Mouse (Mus musculus) midbrain, embryonic 14.5 days (tissue): ENCODE measurements around the gene Asb17. TPM values are rescaled to one million over a fixed set of nuclear protein-coding genes. Genes with fewer than 3 reads are reported as not detected.
"Not testable (repeated sequence)": the region's sequence is repeated elsewhere in the genome, so short reads cannot be mapped to it uniquely, and the experiment has no call there.

Source experiments
- ATAC-seq: fragments of 200-750 bp; cut with Nextera tagmentation; 2 replicates; pipeline ENCODE4 v1.8.0; 2017; ENCODE audit warnings: moderate number of reproducible peaks, moderate library complexity; ENCODE audit not compliant: low FRiP score, low TSS enrichment
- DNase-seq: peaks from one replicate; pipeline ENCODE4 v3.0.0-alpha.2; 2015
- H3K27ac ChIP-seq: fragments of 300-500 bp; sonication (generic); replicated peaks from 2 replicates; pipeline ENCODE4 v1.5.1; 2014; ENCODE audit warnings: mild to moderate bottlenecking, low read depth, low read length, moderate library complexity
- H3K27me3 ChIP-seq: fragments of 300-500 bp; sonication (generic); 2 replicates; pipeline ENCODE4 v1.6.1; 2014; ENCODE audit warnings: low read length, control low read depth, mixed read lengths; ENCODE audit not compliant: control insufficient read depth, insufficient read depth
- H3K36me3 ChIP-seq: fragments of 300-500 bp; sonication (generic); 2 replicates; pipeline ENCODE4 v1.6.1; 2014; ENCODE audit warnings: low read length, control low read depth; ENCODE audit not compliant: control insufficient read depth, insufficient read depth
- H3K4me1 ChIP-seq: fragments of 300-500 bp; sonication (generic); 2 replicates; pipeline ENCODE4 v1.6.1; 2014; ENCODE audit warnings: mild to moderate bottlenecking, antibody characterized with exemption, low read length, control low read depth; ENCODE audit not compliant: control insufficient read depth, insufficient read depth
- H3K4me2 ChIP-seq: fragments of 300-500 bp; sonication (generic); 2 replicates; pipeline ENCODE4 v1.6.1; 2014; ENCODE audit warnings: mild to moderate bottlenecking, low read length, moderate library complexity
- H3K4me3 ChIP-seq: fragments of 300-500 bp; sonication (generic); replicated peaks from 2 replicates; pipeline ENCODE4 v1.5.1; 2014; ENCODE audit warnings: low read depth, low read length
- H3K9ac ChIP-seq: fragments of 300-500 bp; sonication (generic); replicated peaks from 2 replicates; pipeline ENCODE4 v1.6.1; 2014; ENCODE audit warnings: mild to moderate bottlenecking, low read length, moderate library complexity
- H3K9me3 ChIP-seq: fragments of 300-500 bp; sonication (generic); 2 replicates; pipeline ENCODE4 v1.6.1; 2016; ENCODE audit warnings: low read length, control low read depth, mixed read lengths; ENCODE audit not compliant: control insufficient read depth
- WGBS: fragments of 180-500 bp; shearing (Covaris S2); extraction: QIAGEN DNeasy Blood & Tissue Kit; methylation state at CpG from one replicate; pipeline ENCODE4 v1.1.7; 2014; 5-methylcytosine and 5-hydroxymethylcytosine counted together
- polyA plus RNA-seq: library from polyadenylated mRNA; unstranded; fragments of >200 nt; fragmentation: Nextera tagmentation; extraction: Ambion mirVana; gene quantifications from 2 replicates; pipeline ENCODE4 v1.2.1, GENCODE M21; 2014

Gene Asb17
- polyA plus RNA-seq, 1 experiment from 2014 or later: not detected

GRCm38 (mm10) chr3:153826616-153827015 lies 17.4 kb upstream of the Asb17 start:
- Histone ChIP-seq H3K36me3 (no peaks in the 10 kb centered on the region), H3K27me3 (no peaks in the 10 kb centered on the region), H3K9ac (no peak overlapping the region), H3K9me3 (no peaks in the 10 kb centered on the region), H3K4me1 (no peaks in the 10 kb centered on the region), H3K4me3 (no peak overlapping the region), H3K4me2 (no peak overlapping the region), H3K27ac (no peak overlapping the region)
- ATAC-seq: no peak
- WGBS: 28% methylated on average over 6 of the region's 6 CpGs
- DNase-seq: no peak

DNA sequence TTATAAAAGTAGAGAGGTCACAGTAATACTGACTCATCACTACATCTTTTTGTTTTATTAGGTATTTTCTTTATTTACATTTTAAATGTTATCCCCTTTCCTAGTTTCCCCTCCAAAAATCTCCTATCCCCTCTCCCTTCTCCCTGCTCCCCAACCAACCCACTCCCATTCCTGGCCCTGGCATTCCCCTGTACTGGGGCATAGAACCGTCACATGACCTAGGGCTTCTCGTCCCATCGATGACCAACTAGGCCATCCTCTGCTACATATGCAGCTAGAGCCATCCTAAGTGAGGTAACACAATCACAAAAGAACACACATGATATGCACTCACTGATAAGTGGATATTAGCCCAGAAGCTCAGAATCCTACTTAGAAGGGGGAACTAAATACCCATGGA lies 14.2 kb upstream of the Asb17 start:
- not testable (repeated sequence) for ATAC-seq, H3K27me3 ChIP-seq, DNase-seq, H3K9ac ChIP-seq, H3K4me2 ChIP-seq, H3K4me3 ChIP-seq, H3K9me3 ChIP-seq, H3K27ac ChIP-seq, H3K4me1 ChIP-seq, H3K36me3 ChIP-seq
- WGBS: 92% methylated on average over 3 of the region's 3 CpGs

- no peaks in the 10 kb centered on the region for H3K4me1 ChIP-seq
- no peak overlapping the region for H3K4me2 ChIP-seq
- no peak overlapping the region for H3K27ac ChIP-seq
- ATAC-seq: no peak
- no peaks in the 10 kb centered on the region for H3K27me3 ChIP-seq
- no peak overlapping the region for H3K4me3 ChIP-seq
- no peaks in the 10 kb centered on the region for H3K36me3 ChIP-seq
- no peak overlapping the region for H3K9ac ChIP-seq
- 82% methylated on average over 11 of the region's 11 CpGs for WGBS
- no peaks in the 10 kb centered on the region for H3K9me3 ChIP-seq
- DNase-seq: peak; percentile 23
Measured at GRCm38 (mm10) chr3:153831014-153831872, 12.8 kb upstream of the Asb17 start.

- no peak for DNase-seq
- Histone ChIP-seq H3K4me1 (no peaks in the 10 kb centered on the region), H3K36me3 (no peaks in the 10 kb centered on the region), H3K27ac (no peak overlapping the region), H3K9me3 (no peaks in the 10 kb centered on the region), H3K27me3 (no peaks in the 10 kb centered on the region), H3K9ac (no peak overlapping the region), H3K4me3 (no peak overlapping the region), H3K4me2 (no peak overlapping the region)
- WGBS: 78% methylated on average over 4 of the region's 4 CpGs
- no peak for ATAC-seq
Measured at GRCm38 (mm10) chr3:153831873-153832653, 11.9 kb upstream of the Asb17 start.

DNA sequence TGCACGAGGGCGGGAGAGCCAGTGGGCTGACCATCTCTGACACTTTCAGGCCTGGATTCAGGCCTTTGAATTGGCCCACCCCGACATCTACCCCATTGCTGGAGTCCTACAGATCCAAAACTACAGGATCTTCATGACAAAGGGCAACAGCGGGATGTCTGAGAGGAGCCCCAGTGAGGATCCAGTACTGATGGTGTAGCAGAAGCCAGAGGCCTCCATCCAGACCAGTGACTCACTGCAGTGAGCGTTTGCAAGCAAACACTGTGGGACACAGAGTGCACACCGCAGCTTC lies 11.4 kb upstream of the Asb17 start:
- H3K4me2 ChIP-seq: no peak overlapping the region
- no peaks in the 10 kb centered on the region for H3K9me3 ChIP-seq
- ATAC-seq: no peak
- no peak for DNase-seq
- no peak overlapping the region for H3K9ac ChIP-seq
- no peak overlapping the region for H3K27ac ChIP-seq
- H3K4me3 ChIP-seq: no peak overlapping the region
- 33% methylated on average over 6 of the region's 6 CpGs for WGBS
- no peaks in the 10 kb centered on the region for H3K27me3 ChIP-seq
- H3K36me3 ChIP-seq: no peaks in the 10 kb centered on the region
- H3K4me1 ChIP-seq: no peaks in the 10 kb centered on the region

DNA sequence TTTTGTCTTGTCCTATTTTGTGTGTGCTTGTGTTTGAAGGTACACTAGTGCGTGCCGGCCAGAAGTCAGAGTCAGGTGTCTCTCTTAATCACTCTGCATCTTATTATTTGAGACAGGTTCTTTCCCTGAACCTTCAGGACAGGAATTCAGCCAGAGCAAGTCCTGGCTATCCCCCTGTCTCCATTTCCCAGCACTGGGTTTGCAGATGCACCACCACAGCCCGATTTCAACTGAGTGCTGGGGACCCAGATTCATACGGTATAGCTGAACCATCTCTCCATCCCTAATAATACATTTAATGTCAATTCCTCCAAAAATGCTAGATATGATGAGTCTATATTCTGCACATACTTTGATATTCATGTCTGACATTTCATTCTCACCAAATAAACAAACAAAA lies 9.9 kb upstream of the Asb17 start:
- no peak for DNase-seq
- no peak for ATAC-seq
- H3K27me3 ChIP-seq: no peaks in the 10 kb centered on the region
- H3K36me3 ChIP-seq: no peaks in the 10 kb centered on the region
- no peak overlapping the region for H3K4me2 ChIP-seq
- no peaks in the 10 kb centered on the region for H3K4me1 ChIP-seq
- 90% methylated on average over 4 of the region's 4 CpGs for WGBS
- no peak overlapping the region for H3K9ac ChIP-seq
- no peak overlapping the region for H3K27ac ChIP-seq
- no peaks in the 10 kb centered on the region for H3K9me3 ChIP-seq
- H3K4me3 ChIP-seq: no peak overlapping the region

DNA sequence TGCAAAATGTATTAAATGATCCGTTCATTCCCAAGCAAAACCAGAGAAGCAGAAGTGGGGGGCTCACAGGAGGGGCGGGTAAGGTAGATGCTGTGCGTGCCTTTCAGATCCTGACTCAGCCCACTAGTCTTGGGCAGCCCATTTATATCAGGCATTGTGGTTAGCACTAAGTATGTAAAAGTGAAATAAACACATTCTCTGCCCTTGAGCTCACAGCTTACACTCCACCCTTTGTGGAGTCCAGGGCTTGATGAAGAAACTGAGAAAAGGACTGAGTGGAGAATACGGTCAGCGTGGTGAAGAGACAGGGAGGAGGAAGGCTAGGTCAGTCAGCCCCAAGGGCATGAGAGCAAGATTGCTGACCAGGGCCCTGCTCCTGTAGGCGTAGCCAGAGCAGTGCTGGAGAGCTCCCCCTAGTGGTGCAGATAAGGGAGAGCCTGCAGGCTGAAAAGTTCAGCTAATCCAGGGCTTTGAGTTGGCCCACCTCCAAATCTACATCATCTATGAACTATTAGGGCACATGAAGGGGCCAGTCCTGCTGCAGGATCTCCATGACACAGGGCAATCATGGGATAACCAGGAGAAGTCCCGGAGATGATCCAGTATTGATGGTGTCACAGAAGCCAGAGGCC lies 8.4 kb upstream of the Asb17 start:
- 66% methylated on average over 7 of the region's 7 CpGs for WGBS
- no peak overlapping the region for H3K27ac ChIP-seq
- no peak overlapping the region for H3K9ac ChIP-seq
- no peaks in the 10 kb centered on the region for H3K9me3 ChIP-seq
- H3K27me3 ChIP-seq: no peaks in the 10 kb centered on the region
- no peak overlapping the region for H3K4me3 ChIP-seq
- DNase-seq (peak; percentile 74), ATAC-seq (no peak)
- no peaks in the 10 kb centered on the region for H3K36me3 ChIP-seq
- no peak overlapping the region for H3K4me2 ChIP-seq
- H3K4me1 ChIP-seq: no peaks in the 10 kb centered on the region

- 82% methylated on average over 3 of the region's 3 CpGs for WGBS
- Histone ChIP-seq H3K9ac (no peak overlapping the region), H3K36me3 (no peaks in the 10 kb centered on the region), H3K27me3 (no peaks in the 10 kb centered on the region), H3K4me3 (no peak overlapping the region), H3K4me1 (no peaks in the 10 kb centered on the region), H3K4me2 (no peak overlapping the region), H3K27ac (no peak overlapping the region), H3K9me3 (no peaks in the 10 kb centered on the region)
- DNase-seq (no peak), ATAC-seq (no peak)
Measured at GRCm38 (mm10) chr3:153836316-153836715, 7.7 kb upstream of the Asb17 start.
